Mouse (Mus musculus) right cerebral cortex, adult 2 months (tissue): ENCODE data around the gene Gng13.
A peak's percentile ranks its signal among the peaks of the same experiment; 100 is the strongest.

Source experiments
- DNase-seq, 2 experiments: peaks; one replicate each; pipeline ENCODE4 v3.0.0; 2021 to 2022; ENCODE audit warnings: low spot score in 2 of 2

Gng13 gene

GRCm38 (mm10) chr17:25716711-25717637 lies at the start of gene Gng13:
TSS of gene Gng13 (plus strand) at chr17:25717171.
- peak; percentile 36 to 49 for DNase-seq

DNA sequence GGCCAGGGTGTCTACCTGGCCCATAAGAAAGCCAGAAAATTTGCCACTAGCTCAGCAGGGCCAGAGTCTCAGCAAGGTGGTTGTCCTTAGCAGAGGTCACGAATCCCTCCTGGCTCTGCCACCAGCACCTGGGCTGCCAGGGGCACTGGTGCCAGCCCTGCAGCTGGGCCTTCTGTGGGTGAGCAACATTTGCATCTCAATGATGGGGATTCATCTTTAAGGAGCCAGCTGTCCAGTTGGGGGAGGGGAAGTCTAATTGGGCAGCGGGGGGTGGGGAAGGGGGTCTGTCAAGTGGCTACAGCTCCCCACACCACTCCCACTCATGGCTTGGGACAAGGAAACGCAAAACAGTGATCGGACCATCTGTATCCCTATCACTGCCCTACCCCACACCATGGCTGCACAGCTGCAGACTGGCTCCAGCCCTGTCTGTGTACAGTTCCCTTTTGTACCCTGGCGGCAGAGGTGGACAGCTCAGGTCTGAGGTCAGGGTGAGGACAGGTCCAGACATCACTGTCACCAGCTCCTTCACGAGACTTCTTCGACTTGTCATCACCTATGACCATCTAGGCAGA lies 48.4 kb upstream of the Gng13 start:
- DNase-seq, result no peak

DNA sequence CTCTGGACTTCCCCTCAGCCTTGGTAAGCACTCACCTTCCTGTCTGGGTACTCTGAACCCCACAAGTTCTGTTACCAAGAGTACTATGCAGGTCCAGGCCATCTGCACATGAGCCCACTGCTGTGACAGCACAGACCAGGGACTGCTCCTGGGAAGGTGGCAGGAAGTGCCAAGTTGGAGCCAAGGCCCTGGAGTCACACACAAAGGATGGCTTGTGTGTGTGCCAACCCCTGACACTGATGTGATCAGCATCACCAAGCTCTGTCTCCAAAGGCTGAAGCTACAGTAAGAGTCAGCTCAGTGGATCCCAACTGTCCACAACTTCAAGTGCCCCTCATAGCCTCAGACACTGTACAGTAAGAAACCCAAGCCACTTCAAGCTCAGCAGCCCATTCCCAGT lies 44.0 kb upstream of the Gng13 start:
- DNase-seq, result no peak

- no peak for DNase-seq
Observed at GRCm38 (mm10) chr17:25677969-25678368, 39.0 kb upstream of the Gng13 start.

- no peak for DNase-seq
Observed at GRCm38 (mm10) chr17:25679818-25680217, 37.2 kb upstream of the Gng13 start.

DNA sequence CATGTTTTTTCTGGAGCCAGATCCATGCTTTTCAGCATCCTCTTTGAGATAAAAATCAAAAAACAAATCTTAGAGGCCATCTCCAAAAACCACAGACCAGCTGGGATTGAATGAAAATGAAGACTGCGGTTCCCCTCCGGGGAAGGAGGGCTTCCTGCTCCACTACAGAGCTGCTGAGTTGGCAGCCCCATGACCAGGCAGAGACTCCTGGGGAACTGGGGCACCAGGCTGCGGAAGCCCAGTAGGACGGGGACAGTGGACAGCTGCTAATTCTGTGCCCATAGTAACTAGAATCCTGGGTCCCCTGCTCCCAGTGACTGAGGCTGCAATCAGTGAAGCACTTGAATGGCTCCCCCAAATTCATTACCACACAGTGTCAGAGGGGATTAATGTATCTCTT lies 35.3 kb upstream of the Gng13 start:
- no peak for DNase-seq

- DNase-seq, result no peak
Observed at GRCm38 (mm10) chr17:25686323-25686722, 30.6 kb upstream of the Gng13 start.

GRCm38 (mm10) chr17:25688922-25689321 lies 28.0 kb upstream of the Gng13 start:
- DNase-seq, result no peak

GRCm38 (mm10) chr17:25696263-25696662 lies 20.7 kb upstream of the Gng13 start:
- no peak for DNase-seq

GRCm38 (mm10) chr17:25698446-25698845 lies 18.5 kb upstream of the Gng13 start:
- peak; percentile 91 for DNase-seq

- no peak for DNase-seq
Observed at GRCm38 (mm10) chr17:25700863-25701496, 16.0 kb upstream of the Gng13 start.

GRCm38 (mm10) chr17:25709994-25710393 lies 7.0 kb upstream of the Gng13 start:
- DNase-seq, result no peak

GRCm38 (mm10) chr17:25711136-25711535 lies 5.8 kb upstream of the Gng13 start:
- no peak for DNase-seq

GRCm38 (mm10) chr17:25715627-25716026 lies 1.3 kb upstream of the Gng13 start:
- no peak for DNase-seq

DNA sequence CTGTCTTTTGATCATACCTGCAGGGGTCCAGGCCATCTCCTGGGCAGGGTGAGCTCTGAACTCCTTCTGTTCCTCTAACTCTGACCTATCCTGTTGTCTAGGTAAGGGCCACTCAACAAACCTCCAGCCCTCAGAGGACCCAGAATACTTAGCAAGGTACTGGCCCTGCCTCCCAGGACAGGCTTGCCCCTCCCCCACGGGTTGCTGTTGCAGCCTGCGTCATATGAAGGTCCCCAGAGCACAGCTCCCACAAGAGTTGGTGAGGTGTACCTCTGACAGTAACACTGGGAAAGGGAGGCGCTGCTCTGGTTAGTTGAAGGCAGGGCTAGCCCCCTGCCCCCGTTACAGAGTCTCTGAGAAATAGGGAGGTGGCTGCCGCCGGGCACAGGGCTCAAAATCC lies 841 bp upstream of the Gng13 start:
- no peak for DNase-seq

DNA sequence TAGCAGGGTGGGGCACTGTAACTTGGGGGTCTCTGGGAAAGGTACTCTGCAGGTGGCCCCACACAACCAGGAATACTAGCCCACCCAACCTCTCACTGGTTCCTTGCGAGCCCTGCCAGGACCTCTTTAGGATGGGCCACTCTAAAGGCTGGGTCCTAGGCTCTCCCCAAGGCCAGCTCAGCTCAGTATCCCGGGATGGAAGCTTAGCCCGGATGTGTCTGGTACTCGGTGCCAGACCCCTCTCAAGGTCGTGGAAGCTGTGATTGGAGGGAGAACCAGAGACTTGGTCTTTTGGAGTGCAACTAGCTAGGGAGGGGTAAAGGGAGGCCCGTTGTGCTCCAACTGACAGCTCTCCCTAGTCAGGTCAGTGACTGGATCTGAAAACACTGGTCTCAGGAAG lies 720 bp downstream of the Gng13 start:
- DNase-seq, result no peak

GRCm38 (mm10) chr17:25721476-25721875 lies 4.5 kb downstream of the Gng13 start:
- DNase-seq, result no peak

GRCm38 (mm10) chr17:25723470-25723869 lies 6.5 kb downstream of the Gng13 start:
- no peak for DNase-seq

GRCm38 (mm10) chr17:25723919-25724318 lies 6.9 kb downstream of the Gng13 start:
- no peak for DNase-seq

GRCm38 (mm10) chr17:25725264-25725663 lies 8.3 kb downstream of the Gng13 start:
- no peak for DNase-seq

- DNase-seq, result peak; percentile 99
Observed at GRCm38 (mm10) chr17:25727265-25728008, 10.5 kb downstream of the Gng13 start, which contains the start of the genes Chtf18 and Rpusd1. TSS of gene Chtf18 (minus strand) at chr17:25727419. TSS of gene Rpusd1 (plus strand) at chr17:25727670.

DNA sequence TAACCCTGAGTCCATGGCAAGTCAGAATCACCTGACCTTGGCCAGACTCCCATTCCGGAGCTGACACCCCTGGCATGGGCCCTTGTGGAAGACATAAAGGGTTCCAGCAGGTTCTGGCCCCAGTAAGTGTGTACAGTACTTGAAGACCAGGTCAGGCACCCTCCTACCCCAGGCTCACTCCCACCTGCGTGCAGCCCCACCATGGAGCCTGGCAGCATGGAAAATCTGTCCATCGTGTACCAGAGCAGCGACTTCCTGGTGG lies 11.0 kb downstream of the Gng13 start:
- DNase-seq, result no peak
